Mouse (Mus musculus) right cerebral cortex, postnatal 14 days (tissue): ENCODE data around the gene Zfpl1.
"Not testable (repeated sequence)": the region's sequence is repeated elsewhere in the genome, so short reads cannot be mapped to it uniquely, and the experiment has no call there.

Experiments used
- DNase-seq: peaks from one replicate; pipeline ENCODE4 v3.0.0; 2022

Zfpl1 gene

DNA sequence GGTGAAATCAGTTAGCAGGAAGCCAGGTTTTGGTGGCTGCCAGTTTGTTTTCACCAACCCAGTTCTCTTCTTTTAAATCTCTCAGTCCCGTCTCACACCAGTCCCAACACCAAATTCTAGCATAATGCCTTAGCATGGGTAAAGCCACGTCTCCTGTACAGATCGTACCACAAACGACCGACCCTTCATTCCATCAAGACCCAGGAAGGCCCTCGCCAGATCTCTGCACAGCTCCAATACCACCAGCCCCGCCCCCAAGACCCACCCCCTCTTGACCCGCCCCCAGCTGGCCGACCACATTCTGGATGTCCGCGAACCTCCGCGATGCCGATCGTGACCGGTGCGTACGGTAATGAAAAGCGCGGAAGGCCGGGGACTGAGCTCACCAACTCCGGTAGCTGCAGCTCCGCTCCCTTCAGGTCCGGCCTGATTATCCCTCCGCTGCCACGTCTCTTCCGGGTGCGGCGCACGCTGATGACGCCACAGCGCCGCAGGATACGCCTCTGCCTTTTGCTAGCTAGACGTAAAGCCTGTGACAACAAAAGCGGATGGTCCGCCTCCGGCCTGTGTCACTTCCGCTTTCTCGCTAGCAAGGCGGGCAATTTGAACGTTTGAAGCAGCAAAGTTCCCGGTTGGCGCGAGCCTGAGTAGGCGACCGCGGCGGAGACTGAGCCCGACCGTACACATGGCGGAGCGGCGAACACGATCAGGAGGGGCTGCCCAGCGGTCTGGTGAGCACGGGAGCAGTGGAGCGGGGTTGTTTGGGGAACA lies at the start of gene Zfpl1, which contains the start of gene Cdca5:
Zfpl1 (minus strand) TSS at position 479 of the 771 bp plus-strand sequence.
Cdca5 (plus strand) TSS at position 506 of the 771 bp plus-strand sequence.
- peak; percentile 95 for DNase-seq

DNA sequence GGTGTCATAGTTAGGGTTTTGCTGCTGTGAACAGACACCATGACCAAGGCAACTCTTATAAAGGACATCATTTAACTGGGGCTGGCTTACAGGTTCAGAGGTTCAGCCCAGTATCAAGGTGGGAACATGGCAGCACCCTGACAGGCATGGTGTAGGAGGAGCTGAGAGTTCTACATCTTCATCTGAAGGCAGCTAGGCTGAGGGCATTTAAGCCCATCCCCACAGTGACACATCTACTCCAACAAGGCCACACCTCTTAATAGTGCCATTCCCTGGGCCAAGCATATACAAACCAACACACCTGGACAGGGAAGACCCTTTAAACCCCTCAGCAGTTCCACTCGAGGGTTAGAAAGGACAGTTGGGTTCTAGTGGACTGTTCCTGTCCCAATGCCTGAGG lies 48.4 kb upstream of the Zfpl1 start:
- DNase-seq, result not testable (repeated sequence)

DNA sequence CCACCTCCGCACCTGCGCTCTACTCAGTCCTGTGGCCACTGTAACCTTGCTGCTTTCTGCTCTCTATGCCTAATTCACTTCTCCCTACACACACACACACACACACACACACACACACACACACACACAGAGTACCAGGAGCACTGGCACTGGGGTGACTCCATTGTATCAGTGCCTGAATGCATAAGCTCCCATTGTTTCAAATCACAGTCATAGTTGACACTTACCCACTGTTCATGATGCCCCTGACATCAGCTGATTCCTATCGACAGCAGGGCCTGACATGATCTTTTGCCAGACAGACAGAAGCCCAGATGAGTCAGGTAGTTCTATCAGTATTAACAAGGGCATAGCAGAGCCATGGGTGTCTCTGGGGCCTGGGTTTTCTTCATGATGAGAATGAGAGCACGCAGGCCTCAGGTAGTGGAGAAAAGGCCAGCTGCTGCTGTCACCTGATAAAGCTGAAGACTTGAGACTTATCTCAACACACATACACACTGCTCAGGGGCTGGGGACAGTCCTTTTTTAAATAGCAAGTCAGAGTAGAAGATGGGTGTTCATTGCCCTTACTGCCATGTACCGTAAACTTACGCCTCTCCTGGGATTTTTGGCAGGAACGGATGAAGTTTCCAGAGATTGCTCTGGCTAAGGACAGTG lies 47.5 kb upstream of the Zfpl1 start:
- no peak for DNase-seq

DNA sequence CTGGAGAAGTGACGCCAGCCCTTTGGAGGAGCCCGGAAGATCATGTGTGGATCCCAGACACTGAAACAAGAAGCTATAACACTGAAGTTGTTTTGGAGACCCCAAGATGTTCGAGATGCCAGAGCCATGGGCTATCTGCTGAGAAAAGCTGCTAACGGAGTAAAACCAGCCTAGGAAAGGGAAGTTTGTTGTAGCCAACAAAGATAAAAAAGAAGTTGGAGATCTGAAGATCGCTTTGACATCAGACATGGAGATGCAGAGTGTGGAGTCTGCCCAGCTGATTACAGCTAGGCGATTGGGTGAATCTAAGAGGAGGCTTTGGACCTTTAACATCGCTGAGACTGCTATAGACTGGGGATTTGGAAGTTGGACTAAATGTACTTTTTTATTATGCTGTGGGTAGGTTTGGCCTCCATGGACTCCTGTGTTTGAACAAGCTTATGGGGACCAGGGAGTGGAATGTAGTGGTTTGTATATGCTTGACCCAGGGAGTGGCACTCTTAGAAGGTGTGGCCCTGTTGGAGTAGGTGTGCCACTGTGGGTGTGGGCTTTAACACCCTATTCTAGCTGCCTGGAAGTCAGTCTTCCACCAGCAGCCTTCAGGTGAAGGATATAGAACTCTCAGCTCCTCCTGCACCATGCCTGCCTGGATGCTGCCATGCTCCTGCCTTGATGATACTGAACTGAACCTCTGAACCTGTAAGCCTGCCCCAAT lies 45.8 kb upstream of the Zfpl1 start:
- not testable (repeated sequence) for DNase-seq

DNA sequence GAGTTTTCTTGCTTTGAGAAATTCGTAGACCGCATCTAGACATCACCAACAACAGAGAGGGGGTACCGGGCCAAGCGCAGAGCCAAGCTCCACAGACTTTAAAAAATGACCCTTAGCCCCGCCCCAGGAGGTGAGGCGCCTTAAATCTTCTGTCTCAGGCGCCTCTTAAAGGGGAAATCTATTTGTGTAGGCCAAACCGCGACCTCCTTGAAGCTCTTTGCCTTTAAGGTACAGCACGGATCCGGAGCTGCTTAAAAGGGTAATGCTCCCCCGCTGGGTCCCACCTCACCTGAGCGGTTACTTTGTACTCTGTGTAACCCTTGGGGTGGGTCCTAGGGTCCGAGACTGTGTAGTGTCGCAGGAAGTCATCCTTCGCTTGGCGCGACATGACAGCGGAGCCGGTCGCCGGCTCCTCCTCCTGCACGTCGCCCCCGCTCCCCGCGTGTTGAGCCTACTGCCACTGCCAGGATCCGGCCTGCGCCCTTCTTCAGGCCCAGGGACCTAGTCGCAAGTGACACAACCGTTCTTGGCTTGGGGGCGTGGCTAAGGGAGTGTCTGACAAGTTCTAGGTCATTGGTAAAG lies 43.1 kb upstream of the Zfpl1 start, which contains the start of gene Snx15:
Snx15 (minus strand) TSS at position 545 of the 582 bp plus-strand sequence.
- DNase-seq, result peak; percentile 94

DNA sequence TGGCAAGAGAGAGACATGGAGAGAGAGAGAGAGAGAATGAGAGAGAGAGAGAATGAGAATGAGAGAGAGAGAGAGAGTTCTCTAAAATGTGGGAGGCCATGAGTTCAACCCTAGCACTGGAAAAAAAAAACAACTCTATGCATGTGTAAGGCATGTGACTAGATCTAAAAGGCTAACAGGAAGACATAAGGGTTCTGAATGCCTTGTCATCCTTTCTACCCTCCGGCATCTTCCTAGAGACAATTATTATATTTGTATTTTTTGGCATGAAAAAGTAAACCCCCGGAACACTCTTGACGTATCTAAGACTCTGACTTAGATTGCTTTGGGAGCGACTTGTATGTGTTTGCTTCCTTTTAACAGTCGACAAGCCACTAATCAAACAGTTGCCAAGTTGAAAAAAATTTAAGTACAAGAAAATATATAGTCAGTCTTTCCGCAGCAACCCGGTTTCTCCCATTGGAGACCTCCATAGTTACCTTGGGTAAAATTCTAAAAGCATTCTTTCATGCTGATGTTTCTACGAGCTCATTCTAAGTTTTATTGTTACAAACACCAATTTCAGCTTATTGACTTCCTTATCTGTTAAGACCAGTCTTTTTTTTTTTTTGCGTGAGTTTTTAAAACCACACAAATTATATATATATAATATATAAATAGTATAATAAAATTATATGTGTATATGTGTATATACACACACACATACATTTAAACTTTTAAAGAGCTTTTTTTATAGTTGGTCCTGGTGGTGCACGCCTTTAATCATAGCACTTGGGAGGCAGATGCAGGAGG lies 42.2 kb upstream of the Zfpl1 start:
- DNase-seq, result no peak

DNA sequence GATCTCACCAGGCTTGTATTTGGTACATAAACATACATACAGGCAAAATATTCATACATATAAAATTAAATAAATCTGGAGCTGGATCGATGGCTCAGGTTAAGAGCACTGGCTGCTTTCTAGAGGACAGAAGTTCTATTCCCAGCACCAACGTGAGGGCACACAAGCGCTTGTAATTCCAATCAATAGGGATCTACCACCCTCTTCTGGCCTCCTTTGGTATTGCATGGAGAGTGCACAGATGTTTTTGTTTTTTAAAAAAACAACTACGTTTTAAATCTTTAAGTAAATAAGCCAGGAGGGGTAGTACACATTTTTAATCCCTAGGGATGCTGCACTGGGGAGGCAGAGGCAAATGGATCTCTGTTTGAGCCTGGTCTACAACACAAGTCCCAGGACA lies 41.5 kb upstream of the Zfpl1 start:
- no peak for DNase-seq

DNA sequence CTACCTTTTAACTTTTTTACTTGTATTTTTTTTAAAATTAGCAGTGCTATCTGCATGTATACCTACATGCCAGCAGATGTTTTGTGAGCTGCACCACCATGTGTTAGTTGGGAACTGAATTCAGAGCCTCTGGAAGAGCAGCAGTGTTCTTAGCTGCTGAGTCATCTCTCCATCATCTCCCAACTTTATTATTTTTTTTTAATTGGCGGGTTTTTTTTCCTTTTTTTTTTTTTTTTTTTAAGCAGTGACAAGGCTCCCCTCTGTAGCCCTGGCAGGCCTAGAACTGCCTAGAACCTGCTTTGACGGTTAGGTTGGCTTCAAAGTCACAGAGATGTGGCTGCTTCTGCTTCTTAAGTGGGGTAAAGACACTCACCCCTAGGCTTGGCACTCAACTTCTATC lies 40.1 kb upstream of the Zfpl1 start:
- DNase-seq, result no peak

DNA sequence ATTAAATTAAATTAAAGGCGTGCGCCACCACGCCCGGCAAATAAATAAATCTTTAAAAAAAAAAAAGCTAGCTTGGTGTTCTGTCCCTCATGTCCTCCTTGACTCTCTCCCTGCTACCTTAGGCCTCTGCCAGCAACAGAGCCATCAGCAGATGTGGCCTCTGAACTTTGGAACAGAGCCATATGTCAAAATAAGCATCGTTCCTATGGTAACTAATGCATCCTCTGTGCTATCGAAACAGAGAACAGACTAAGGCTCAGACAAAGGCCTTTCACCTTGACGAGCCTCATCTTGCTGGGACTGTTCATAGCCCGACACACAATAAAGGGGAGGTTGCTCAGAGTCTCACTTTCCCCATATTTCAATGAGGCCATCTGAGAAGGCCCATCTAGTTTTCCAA lies 38.6 kb upstream of the Zfpl1 start:
- DNase-seq, result no peak

DNA sequence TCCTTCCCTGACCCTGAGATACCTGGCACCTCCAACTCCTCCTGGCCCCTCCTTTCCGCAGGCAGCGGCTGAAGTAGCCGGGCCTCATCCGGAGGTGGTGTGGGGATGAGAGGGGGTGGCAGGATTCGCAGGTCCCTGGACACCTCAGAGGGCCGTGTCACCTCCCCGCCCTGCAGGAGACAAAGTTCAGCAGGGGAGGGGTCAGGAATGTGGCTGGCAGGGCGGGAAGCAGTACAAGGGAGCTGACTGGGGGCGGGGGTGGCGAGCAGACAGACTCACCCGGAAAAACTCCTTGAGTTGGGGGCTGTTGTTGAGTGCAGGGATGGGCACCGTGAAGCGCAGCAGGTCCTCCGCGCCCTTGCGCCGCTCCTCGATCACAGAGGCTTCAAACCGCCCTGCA lies 37.0 kb upstream of the Zfpl1 start:
- no peak for DNase-seq

DNA sequence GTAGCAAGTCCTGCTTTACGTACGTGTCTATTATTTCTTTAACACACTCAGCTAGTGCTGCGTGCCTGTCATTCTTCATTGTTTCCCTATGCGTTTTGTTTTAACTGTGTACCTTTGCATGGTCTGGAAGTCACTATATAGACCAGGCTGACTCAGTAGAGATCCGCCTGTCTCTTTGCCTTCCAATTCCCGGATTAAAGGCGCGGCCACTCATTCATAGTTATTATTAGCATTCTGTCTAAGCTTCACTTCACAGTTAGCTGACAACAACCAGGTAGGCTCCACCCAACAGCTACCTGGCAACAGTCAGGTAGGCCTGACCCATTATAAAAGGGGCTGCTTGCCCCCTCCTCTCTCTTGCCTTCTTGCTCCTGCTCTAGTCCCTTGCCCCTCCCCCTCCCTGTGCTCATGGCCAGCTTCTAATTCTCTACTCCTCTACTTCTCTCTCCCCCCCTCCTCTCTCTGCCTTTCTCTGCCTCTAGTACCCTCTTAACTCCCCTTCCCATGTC lies 34.0 kb upstream of the Zfpl1 start:
- peak; percentile 35 for DNase-seq

DNA sequence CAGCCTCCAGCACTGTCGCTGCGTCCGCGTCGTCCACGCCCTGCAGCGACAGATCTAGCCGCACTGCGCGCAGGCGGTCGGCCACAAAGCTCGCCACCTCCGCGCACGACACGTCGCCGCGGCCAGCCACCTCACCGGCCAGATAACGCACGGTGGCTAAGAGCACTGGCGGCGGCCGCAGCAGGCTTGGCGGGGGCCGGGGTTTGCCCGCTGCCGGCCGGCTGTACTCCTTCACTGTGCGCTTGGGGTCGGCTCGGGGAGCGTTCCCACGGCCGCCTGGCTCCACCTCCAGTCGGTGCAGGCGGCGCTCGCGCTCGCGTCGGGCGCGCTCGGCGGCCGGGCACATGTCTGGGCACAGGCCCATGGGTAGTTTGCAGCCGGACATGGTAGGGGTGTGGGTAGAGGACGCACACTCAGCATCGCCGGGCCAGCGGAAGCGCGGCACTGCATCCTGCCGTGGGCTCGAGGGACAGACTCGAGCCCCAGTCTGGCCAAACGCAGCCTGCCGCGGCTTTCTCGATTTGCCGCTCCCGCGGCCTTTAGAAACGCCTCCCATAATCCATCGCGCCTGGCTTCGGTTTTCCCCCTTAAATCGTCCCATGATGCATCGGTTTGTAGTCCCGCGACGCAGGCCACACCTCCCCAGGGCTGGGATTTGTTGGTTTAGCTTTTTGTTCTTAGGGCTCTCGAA lies 33.4 kb upstream of the Zfpl1 start, which contains the start of gene Sac3d1:
Sac3d1 (minus strand) TSS at position 665 of the 691 bp plus-strand sequence.
- DNase-seq, result peak; percentile 86

DNA sequence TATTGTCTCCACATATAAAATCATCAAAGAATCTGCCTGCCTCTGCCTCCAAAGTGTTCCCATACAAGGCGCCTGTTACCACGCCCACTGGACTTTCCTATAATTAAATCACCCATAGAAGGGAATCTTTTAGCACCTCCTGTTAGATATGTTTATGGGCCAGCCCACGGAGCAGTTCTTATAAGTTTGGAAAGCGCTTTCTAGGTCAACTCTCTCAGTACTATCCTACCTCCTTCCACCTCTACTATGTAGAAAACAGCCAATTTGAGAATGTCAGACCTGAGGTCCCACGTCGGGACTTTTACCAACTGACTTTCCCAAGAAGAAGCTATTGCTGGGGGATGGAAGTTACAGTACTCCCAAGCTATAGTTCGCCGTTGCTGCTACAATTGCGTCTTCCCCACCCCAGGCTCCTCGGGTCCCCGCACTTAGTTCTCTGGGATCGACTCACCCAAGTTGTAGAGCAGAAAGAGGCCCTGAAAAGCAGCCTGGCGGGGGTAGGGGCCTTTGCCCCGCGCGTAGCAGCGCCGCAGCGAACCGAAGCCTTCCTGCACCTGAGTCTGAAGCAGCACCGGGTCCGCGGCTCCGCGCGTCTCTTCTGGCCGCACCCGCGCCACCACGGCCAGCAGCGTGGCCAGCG lies 32.7 kb upstream of the Zfpl1 start:
- no peak for DNase-seq

DNA sequence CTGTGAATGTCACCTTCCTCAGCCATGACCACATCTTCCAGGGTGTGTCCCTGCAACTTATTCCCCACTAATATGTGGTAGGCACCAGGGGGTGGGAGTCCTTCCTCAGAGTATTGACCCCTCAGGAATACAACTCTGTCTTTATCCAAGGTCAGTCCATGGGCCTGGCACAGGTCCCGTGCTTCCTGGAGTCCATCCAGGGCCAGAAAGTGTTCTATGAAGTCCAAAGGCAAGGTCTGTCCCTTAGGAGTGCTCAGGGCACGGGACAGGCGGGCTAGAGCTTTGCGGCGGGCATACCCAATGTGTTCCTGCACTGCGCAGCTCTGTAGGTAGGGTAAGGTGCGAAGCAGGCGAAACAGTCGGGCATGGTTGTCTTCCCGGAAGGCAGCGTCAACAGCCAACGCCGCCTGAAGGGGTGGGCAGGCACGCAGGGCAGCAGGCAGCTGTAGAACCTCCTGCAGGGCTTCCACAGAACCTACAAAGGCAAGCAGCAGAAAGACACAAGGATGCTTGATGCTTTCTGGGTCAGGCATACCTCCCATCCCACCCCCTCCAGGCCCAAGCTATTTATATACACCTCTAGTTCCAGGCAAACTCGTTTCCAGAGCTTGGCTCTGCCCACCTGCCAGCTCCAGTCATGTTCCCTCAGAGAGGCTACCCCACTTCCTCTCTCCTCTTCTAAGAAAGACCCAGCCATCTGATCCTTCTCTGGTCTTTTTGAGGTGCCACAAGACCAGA lies 31.5 kb upstream of the Zfpl1 start:
- DNase-seq, result no peak

DNA sequence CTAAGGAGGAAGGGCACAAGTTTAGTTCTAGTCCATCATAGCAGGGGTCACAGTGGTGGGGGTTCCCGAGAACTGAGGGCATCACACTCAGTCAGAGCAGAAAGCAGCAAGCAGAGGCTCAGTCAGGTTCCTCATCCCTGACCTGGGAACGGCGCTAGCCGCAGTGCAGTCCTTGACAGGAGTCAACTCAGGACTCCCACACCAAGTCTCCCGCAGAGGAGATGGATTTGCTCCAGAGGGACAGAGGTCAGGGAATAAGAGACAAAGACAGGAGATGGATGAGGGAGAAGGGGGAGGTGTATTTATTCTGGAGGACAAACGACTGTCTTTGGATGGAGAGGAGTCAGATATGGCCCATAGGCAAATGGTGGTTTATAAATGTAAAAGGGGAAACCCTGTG lies 28.4 kb upstream of the Zfpl1 start:
- no peak for DNase-seq

DNA sequence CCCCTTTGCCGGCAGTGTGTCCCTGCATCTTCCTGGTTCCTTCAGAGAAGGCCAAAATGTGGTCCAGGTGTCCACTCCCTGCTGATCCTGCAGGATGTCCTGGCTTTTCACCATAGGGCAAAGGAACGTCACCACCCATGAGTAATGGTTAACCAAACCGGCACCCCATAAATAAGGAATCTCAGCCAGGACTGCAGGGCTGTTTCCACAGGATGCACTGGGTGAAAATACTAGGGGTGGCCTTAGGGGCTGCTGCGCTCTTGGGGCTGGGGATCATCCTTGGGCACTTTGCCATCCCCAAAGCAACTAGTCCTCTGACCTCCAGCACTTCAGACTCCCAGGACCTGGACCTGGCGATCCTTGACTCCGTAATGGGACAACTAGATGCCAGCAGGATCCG lies 20.8 kb upstream of the Zfpl1 start, which contains the start of gene Naaladl1:
Naaladl1 (plus strand) TSS at position 197 of the 400 bp plus-strand sequence.
- no peak for DNase-seq

DNA sequence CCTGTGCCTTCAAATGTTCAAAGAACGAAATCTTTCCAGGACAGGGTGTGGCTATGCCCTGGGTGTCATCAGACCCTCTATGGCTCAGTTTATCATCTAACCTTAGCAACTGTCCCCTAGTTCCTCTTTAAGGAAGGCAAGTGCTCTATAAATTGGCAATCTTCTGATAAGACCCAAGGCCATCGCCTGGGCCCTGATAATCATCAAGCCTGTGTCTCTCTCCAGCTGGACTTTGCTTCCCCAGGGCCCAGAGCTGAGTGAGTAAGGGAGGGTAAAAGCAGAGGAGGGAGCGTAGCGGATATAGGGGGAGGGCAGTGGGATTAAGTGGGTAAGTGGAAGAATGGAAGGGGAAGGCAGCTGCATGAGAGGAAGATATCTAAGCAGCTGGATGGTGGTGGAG lies 19.7 kb upstream of the Zfpl1 start:
- no peak for DNase-seq

DNA sequence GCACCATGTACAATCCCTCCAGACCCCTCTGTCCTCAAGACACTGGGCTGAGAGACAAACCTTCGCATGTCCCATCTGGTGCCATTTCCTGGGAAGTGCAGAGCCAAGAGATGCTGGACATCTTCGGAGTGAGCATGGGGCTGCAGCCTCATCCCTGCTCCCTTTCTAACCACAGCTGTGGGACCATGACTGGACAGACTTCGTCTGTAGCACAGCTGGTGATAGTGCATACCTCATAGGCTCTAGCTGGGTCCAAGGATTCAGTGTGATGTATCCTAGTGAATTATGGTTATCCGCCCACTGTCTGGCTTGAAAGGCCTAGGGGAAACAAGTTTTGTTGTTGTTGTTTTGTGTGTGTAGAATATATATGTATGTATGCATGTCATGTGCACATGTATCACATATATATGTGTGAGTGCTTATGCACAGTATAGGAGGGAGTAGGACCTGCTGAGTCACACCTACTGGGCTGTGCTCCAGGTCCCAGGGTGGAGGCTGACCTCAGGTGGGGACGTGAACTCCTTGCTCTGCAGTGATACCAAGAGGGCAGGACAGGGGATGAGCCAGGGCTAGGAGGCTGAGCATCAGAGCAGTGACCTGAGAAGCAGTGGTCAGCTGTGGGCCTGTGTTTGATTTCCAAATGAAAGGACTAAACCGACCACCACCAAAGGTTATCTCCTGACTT lies 17.6 kb upstream of the Zfpl1 start:
- DNase-seq, result no peak

DNA sequence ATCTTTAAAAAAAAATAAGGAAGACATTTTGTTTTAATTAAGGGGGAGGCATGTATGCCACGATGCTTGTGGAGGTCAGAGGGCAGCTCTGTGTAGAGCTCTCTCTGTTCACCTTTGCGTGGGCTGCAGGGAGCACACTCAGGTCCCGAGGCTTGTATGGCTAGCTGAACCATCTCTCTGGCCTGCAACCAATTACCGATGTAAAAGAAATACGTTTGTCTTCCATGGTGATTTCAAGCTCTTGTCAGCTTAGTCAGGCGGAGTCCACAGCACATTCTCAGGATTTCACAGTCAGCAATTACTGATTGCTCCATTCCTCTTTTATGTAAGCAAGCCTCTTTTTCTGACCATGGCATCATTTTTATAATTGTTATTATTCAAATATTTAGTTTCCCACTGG lies 16.4 kb upstream of the Zfpl1 start:
- DNase-seq, result no peak

DNA sequence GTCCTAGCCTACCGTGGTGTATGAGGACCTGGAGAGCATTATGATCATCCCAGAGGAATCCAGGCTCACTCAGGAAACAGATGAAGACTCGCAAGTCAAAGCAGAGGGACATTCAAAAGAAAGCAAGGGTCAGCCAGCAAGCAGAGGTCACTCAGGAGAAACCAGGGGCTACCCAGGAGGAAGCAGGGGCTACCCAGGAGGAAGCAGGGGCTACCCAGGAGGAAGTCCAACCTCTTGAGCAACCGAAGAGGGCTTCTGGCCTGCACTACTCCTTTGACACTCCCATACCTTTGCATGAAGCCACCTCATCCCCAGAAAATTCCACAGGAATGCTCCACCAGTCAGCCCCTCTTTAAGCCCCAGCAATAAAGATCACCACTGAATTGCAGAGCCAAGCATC lies 13.1 kb upstream of the Zfpl1 start:
- no peak for DNase-seq
